Mouse (Mus musculus): ENCODE results near the gene Psmb2. TPM values are rescaled to one million over a fixed set of nuclear protein-coding genes. Genes with fewer than 3 reads are reported as not detected.

Psmb2 gene
- total and polyA plus RNA-seq, 3 experiments = 225 to 447 (median 395) TPM

DNA sequence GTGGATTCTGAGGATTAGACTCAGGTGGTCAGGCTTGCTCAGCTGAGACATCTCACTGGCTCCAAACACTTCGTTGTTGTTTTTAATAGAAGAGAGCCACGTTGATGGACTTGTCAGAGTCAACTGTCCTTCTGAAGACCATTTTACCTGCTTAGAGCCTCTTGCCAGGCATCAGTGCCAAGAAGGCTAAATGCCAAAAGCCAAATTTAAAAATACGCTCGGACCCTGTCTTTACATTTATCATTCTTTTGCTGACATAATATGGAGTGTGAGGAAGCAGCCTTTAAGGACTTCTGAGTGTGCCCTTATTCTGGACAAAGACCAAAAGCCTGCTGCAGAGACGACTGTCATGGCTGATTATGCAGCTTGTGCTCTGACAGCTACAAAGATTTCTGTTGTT, 80.9 kb downstream of the Psmb2 start:
- in situ Hi-C loops (cut with MboI; ENCODE audit: low pct_ligation_motif_present, low pct_unique_long_range_greater_than_20kb, low sequenced_read_pairs) (no loop called here), dilution Hi-C loops (cut with MboI; ENCODE audit: extremely low pct_ligation_motif_present, extremely low pct_unique_long_range_greater_than_20kb, low sequenced_read_pairs) (no loop called here)
- no peak overlapping the region for H3K4me3 ChIP-seq (replicated peaks in 1 of 3; ENCODE audit: low read depth in 2 of 3, low read length in 2 of 3, poor library complexity in 1 of 3)
- peaks cover 0 to 21% of the 10 kb centered on the region in 2 experiments; a peak in 2 of 4 replicates for H3K4me1 ChIP-seq (ENCODE audit: control insufficient read depth in 1 of 2, insufficient read depth in 2 of 2)
- no peak overlapping the region for H3K9ac ChIP-seq (ENCODE audit: insufficient read depth, low read depth)
- peaks cover 12 to 37% of the 10 kb centered on the region in 2 experiments for H3K36me3 ChIP-seq (replicated peaks in 1 of 2; ENCODE audit: control insufficient read depth in 1 of 2, insufficient read depth in 1 of 2, low read length in 1 of 2)
- no peaks in the 10 kb centered on the region for H3K79me2 ChIP-seq (replicated peaks; ENCODE audit: control insufficient read depth, extremely low read depth, insufficient read depth, poor library complexity, severe bottlenecking)
- H3K4me2 ChIP-seq (ENCODE audit: insufficient read depth, low read depth, poor library complexity, severe bottlenecking) = no peak overlapping the region
- no peak for DNase-seq (ENCODE audit: extremely low read depth)
- no peaks in the 10 kb centered on the region for H3K27me3 ChIP-seq (replicated peaks)
- H3K9me3 ChIP-seq (replicated peaks; ENCODE audit: low read length) = no peaks in the 10 kb centered on the region
- no peak overlapping the region for H3K27ac ChIP-seq (ENCODE audit: insufficient read depth, low read depth)
- TF ChIP-seq MYC (IDR thresholded peaks at IDR 0.05; ENCODE audit: low read depth, low read length) (no peak), SMC3 (IDR thresholded peaks at IDR 0.05; ENCODE audit: low read depth, low read length) (no peak), JUN (IDR thresholded peaks at IDR 0.05; ENCODE audit: insufficient read depth, low read depth, low read length) (no peak), SIN3A (IDR thresholded peaks at IDR 0.05; ENCODE audit: low read length) (no peak), TCF12 (IDR thresholded peaks at IDR 0.05; ENCODE audit: low read depth, low read length) (no peak), ELF1 (IDR thresholded peaks at IDR 0.05; ENCODE audit: low read depth, low read length) (no peak), BHLHE40 (IDR thresholded peaks at IDR 0.05; ENCODE audit: low read depth, low read length) (no peak), ZC3H11A (IDR thresholded peaks at IDR 0.05; ENCODE audit: low read depth, low read length) (no peak), RAD21 (IDR thresholded peaks at IDR 0.05; ENCODE audit: low read depth, low read length) (no peak), ZMIZ1 (IDR thresholded peaks at IDR 0.05; ENCODE audit: low read depth, low read length) (no peak), PAX5 (IDR thresholded peaks at IDR 0.05; ENCODE audit: low read length) (no peak), POLR2AphosphoS2 (IDR thresholded peaks at IDR 0.05; ENCODE audit: low read depth, low read length) (no peak), RCOR1 (conservative IDR thresholded peaks at IDR 0.05; ENCODE audit: low read depth, low read length) (no peak), CHD2 (IDR thresholded peaks at IDR 0.05; ENCODE audit: low read length) (no peak), MEF2A (IDR thresholded peaks at IDR 0.05; ENCODE audit: borderline replicate concordance, low read depth, low read length) (no peak), JUND (conservative IDR thresholded peaks at IDR 0.05; ENCODE audit: low read depth, low read length) (no peak), HCFC1 (IDR thresholded peaks at IDR 0.05; ENCODE audit: low read depth, low read length) (no peak)

Other genes starting within 250 kb of the Psmb2 start
- 6.7 and 6.9 TPM in 2 replicates for gene Ago3, start 248.1 kb upstream of the Psmb2 start, total RNA-seq (2012; rRNA removed)
- gene Ago3, start 248.1 kb upstream of the Psmb2 start, total RNA-seq (2014; rRNA removed) = 4.6 and 5.3 TPM in 2 replicates
- gene Ago3, start 248.1 kb upstream of the Psmb2 start, polyA plus RNA-seq (2012; ENCODE audit: insufficient read length, low read depth) = 3.8 and 5.3 TPM in 2 replicates
- 10.8 and 10.9 TPM in 2 replicates for gene Ago1, start 209.0 kb upstream of the Psmb2 start, total RNA-seq (2012; rRNA removed)
- 6.2 and 6.9 TPM in 2 replicates for gene Ago1, start 209.0 kb upstream of the Psmb2 start, total RNA-seq (2014; rRNA removed)
- 23.1 and 29.0 TPM in 2 replicates for gene Ago1, start 209.0 kb upstream of the Psmb2 start, polyA plus RNA-seq (2012; ENCODE audit: insufficient read length, low read depth)
- gene Ago4, start 144.2 kb upstream of the Psmb2 start, total RNA-seq (2012; rRNA removed) = 1.3 and 2.6 TPM in 2 replicates
- gene Ago4, start 144.2 kb upstream of the Psmb2 start, total RNA-seq (2014; rRNA removed) = 1.2 and 1.5 TPM in 2 replicates
- gene Ago4, start 144.2 kb upstream of the Psmb2 start, polyA plus RNA-seq (2012; ENCODE audit: insufficient read length, low read depth) = 1.3 TPM in 2 replicates
- gene Clspn, start 120.7 kb upstream of the Psmb2 start, total RNA-seq (2012; rRNA removed) = 34.9 and 49.4 TPM in 2 replicates
- gene Clspn, start 120.7 kb upstream of the Psmb2 start, total RNA-seq (2014; rRNA removed) = 25.4 and 25.5 TPM in 2 replicates
- 90.0 and 103 TPM in 2 replicates for gene Clspn, start 120.7 kb upstream of the Psmb2 start, polyA plus RNA-seq (2012; ENCODE audit: insufficient read length, low read depth)
- 4.1 and 4.7 TPM in 2 replicates for gene 5730409E04Rik, start 67.8 kb upstream of the Psmb2 start, total RNA-seq (2012; rRNA removed)
- gene 5730409E04Rik, start 67.8 kb upstream of the Psmb2 start, total RNA-seq (2014; rRNA removed) = 4.7 and 5.8 TPM in 2 replicates
- 8.1 and 8.7 TPM in 2 replicates for gene 5730409E04Rik, start 67.8 kb upstream of the Psmb2 start, polyA plus RNA-seq (2012; ENCODE audit: insufficient read length, low read depth)
- gene Tfap2e, start 58.6 kb downstream of the Psmb2 start, total RNA-seq (2012; rRNA removed) = not detected in 2 replicates
- not detected in 2 replicates for gene Tfap2e, start 58.6 kb downstream of the Psmb2 start, total RNA-seq (2014; rRNA removed)
- gene Tfap2e, start 58.6 kb downstream of the Psmb2 start, polyA plus RNA-seq (2012; ENCODE audit: insufficient read length, low read depth) = not detected in 2 replicates
- gene Ncdn, start 75.8 kb downstream of the Psmb2 start, total RNA-seq (2012; rRNA removed) = 30.6 and 37.1 TPM in 2 replicates
- gene Ncdn, start 75.8 kb downstream of the Psmb2 start, total RNA-seq (2014; rRNA removed) = 18.6 and 18.7 TPM in 2 replicates
- 36.3 and 41.2 TPM in 2 replicates for gene Ncdn, start 75.8 kb downstream of the Psmb2 start, polyA plus RNA-seq (2012; ENCODE audit: insufficient read length, low read depth)
- gene AU040320, start 75.9 kb downstream of the Psmb2 start, total RNA-seq (2012; rRNA removed) = 12.7 and 17.0 TPM in 2 replicates
- 3.0 and 3.1 TPM in 2 replicates for gene AU040320, start 75.9 kb downstream of the Psmb2 start, total RNA-seq (2014; rRNA removed)
- 14.7 and 15.2 TPM in 2 replicates for gene AU040320, start 75.9 kb downstream of the Psmb2 start, polyA plus RNA-seq (2012; ENCODE audit: insufficient read length, low read depth)